ENCODE assay signal across 21 mouse cellular contexts in the genomic region with DNA sequence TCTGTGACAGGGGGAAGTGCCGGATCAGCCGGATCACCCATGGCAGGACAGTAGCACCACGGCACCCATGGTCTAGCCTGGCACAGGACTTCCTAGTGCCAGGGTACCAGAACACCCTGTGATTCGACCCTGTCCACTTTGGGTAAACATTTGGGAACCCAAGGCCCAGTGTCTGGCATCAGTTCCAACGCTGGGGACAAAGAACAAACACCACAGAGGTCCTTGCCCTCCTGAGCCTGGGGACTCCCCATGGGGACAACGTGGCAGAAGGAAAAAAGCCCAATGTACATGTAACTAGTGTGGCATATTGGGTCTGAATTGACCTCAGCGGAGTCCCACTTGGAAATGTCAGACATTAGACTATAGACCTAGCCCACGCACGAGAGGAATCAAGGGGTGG. TPM values are rescaled to one million over a fixed set of nuclear protein-coding genes. Genes with fewer than 3 reads are reported as not detected.
A peak's percentile ranks its signal among the peaks of the same experiment; 100 is the strongest.
DNase-seq lines count a peak whose midpoint lies in the region; ATAC-seq and TF ChIP-seq lines count a peak whose summit lies in the region.
"Had no signal": no experiment of that assay in that cellular context is flagged by ENCODE, and none has a peak within 500 bp of the region (broad histone marks: within the 10 kb centered on the region; RNA-seq: fewer than 3 reads in every experiment).

No protein-coding gene starts in this region.

- 77% methylated on average over 9 of the region's 9 CpGs for WGBS in heart, adult 2 months
- WGBS in kidney, adult 2 months = 75% methylated on average over 9 of the region's 9 CpGs
- WGBS in midbrain, embryonic 10.5 days = 85% methylated on average over 9 of the region's 9 CpGs
- 86% methylated on average over 9 of the region's 9 CpGs for WGBS in midbrain, embryonic 14.5 days
- 91% methylated on average over 9 of the region's 9 CpGs for WGBS in thymus, adult 2 months

- no peaks in the 10 kb centered on the region for H3K9me3 ChIP-seq in midbrain, embryonic 10.5 days (replicated peaks)
- H3K9me3 ChIP-seq in midbrain, embryonic 14.5 days (ENCODE audit: control insufficient read depth, low read length) = no peaks in the 10 kb centered on the region
- H3K9me3 ChIP-seq: G1E; hindbrain, embryonic 15.5 days; intestine, embryonic 15.5 days; midbrain, embryonic 15.5 days had no signal

- DNase-seq in heart, adult 2 months = no peak
- no peak for DNase-seq in heart, adult 8-10 months (ENCODE audit: low spot score)
- no peak for DNase-seq in kidney, adult 2 months
- no peak for DNase-seq in kidney, postnatal 14 days
- DNase-seq in midbrain, embryonic 10.5 days (ENCODE audit: low spot score) = no peak
- DNase-seq in midbrain, embryonic 14.5 days = no peak
- DNase-seq in thymus, adult 2 months = no peak
- DNase-seq: adrenal gland, postnatal 10 days; cerebellum, adult 18-20 months; cerebellum, postnatal 36 days; lung, postnatal 10 days; spleen, adult 18-20 months; thymus, adult 18-20 months had no signal

- no peaks in the 10 kb centered on the region for H3K36me3 ChIP-seq in heart, adult 2 months (ENCODE audit: control insufficient read depth, insufficient read depth, low read length)
- no peaks in the 10 kb centered on the region for H3K36me3 ChIP-seq in kidney, adult 2 months (ENCODE audit: control insufficient read depth, insufficient read depth, low read length)
- H3K36me3 ChIP-seq in midbrain, embryonic 10.5 days = peaks cover 13% of the 10 kb centered on the region
- no peaks in the 10 kb centered on the region for H3K36me3 ChIP-seq in midbrain, embryonic 14.5 days (ENCODE audit: control insufficient read depth, insufficient read depth, low read length)
- no peaks in the 10 kb centered on the region for H3K36me3 ChIP-seq in thymus, adult 2 months (ENCODE audit: control insufficient read depth, insufficient read depth, low read length)
- H3K36me3 ChIP-seq: hindbrain, embryonic 15.5 days; intestine, embryonic 15.5 days; midbrain, embryonic 15.5 days had no signal

- TF ChIP-seq POLR2A in heart, adult 2 months (IDR thresholded peaks at IDR 0.05; ENCODE audit: insufficient read depth, low read depth, low read length) = no peak
- TF ChIP-seq POLR2A in kidney, adult 2 months (IDR thresholded peaks at IDR 0.05; ENCODE audit: low read depth, low read length) = no peak
- no peak for TF ChIP-seq POLR2A in thymus, adult 2 months (IDR thresholded peaks at IDR 0.05; ENCODE audit: control insufficient read depth, extremely low read depth, insufficient read depth, low read length, poor library complexity)

- H3K4me3 ChIP-seq in heart, adult 2 months = no peak overlapping the region
- H3K4me3 ChIP-seq in kidney, adult 2 months (ENCODE audit: insufficient read depth, low read depth, low read length) = no peak overlapping the region
- no peak overlapping the region for H3K4me3 ChIP-seq in midbrain, embryonic 10.5 days
- H3K4me3 ChIP-seq in midbrain, embryonic 14.5 days (replicated peaks; ENCODE audit: low read depth, low read length) = no peak overlapping the region
- H3K4me3 ChIP-seq in thymus, adult 2 months (ENCODE audit: control insufficient read depth, insufficient read depth, low read length) = no peak overlapping the region
- H3K4me3 ChIP-seq: hindbrain, embryonic 15.5 days; intestine, embryonic 15.5 days; midbrain, embryonic 15.5 days; myocyte had no signal

- no peaks in the 10 kb centered on the region for H3K27me3 ChIP-seq in heart, adult 2 months (ENCODE audit: control insufficient read depth, insufficient read depth, low read length)
- H3K27me3 ChIP-seq in kidney, adult 2 months (replicated peaks; ENCODE audit: control insufficient read depth, insufficient read depth, low read length) = no peaks in the 10 kb centered on the region
- no peaks in the 10 kb centered on the region for H3K27me3 ChIP-seq in midbrain, embryonic 10.5 days (ENCODE audit: low read depth, poor library complexity, severe bottlenecking)
- H3K27me3 ChIP-seq in midbrain, embryonic 14.5 days (ENCODE audit: control insufficient read depth, insufficient read depth, low read length) = no peaks in the 10 kb centered on the region
- H3K27me3 ChIP-seq in thymus, adult 2 months (ENCODE audit: control insufficient read depth, insufficient read depth, low read length) = no peaks in the 10 kb centered on the region
- H3K27me3 ChIP-seq: hindbrain, embryonic 15.5 days; intestine, embryonic 15.5 days; midbrain, embryonic 15.5 days had no signal

- H3K9ac ChIP-seq in heart, adult 2 months (ENCODE audit: low read depth, low read length) = no peak overlapping the region
- H3K9ac ChIP-seq in midbrain, embryonic 14.5 days (replicated peaks; ENCODE audit: low read length) = no peak overlapping the region
- H3K9ac ChIP-seq: hindbrain, embryonic 15.5 days; intestine, embryonic 15.5 days; liver, embryonic 14.5 days; midbrain, embryonic 15.5 days had no signal

- TF ChIP-seq CTCF in heart, adult 2 months (IDR thresholded peaks at IDR 0.05) = no peak
- TF ChIP-seq CTCF in kidney, adult 2 months (conservative IDR thresholded peaks at IDR 0.05; ENCODE audit: insufficient read depth, insufficient read length, low read depth, low read length) = no peak
- TF ChIP-seq CTCF in thymus, adult 2 months (IDR thresholded peaks at IDR 0.05; ENCODE audit: borderline replicate concordance, control insufficient read depth, extremely low read depth, insufficient read depth, low read length, poor library complexity) = no peak

- no peak for TF ChIP-seq EP300 in heart, adult 2 months (IDR thresholded peaks at IDR 0.05; ENCODE audit: insufficient read depth, low read depth, low read length)

- peaks cover 32% of the 10 kb centered on the region for H3K4me1 ChIP-seq in heart, adult 2 months (ENCODE audit: control insufficient read depth, insufficient read depth, low read length)
- peaks cover 6% of the 10 kb centered on the region; the same call in 1 of the 2 replicates for H3K4me1 ChIP-seq in kidney, adult 2 months (ENCODE audit: control insufficient read depth, insufficient read depth, low read length)
- peaks cover 30% of the 10 kb centered on the region for H3K4me1 ChIP-seq in midbrain, embryonic 10.5 days
- H3K4me1 ChIP-seq in midbrain, embryonic 14.5 days (ENCODE audit: control insufficient read depth, insufficient read depth, low read length) = no peaks in the 10 kb centered on the region
- H3K4me1 ChIP-seq in thymus, adult 2 months (replicated peaks; ENCODE audit: control insufficient read depth, insufficient read depth, low read length) = no peaks in the 10 kb centered on the region

- peak overlapping the region; percentile 81 for H3K27ac ChIP-seq in heart, adult 2 months
- 0 out of 2 replicates have a peak overlapping the region, but pooled peaks have one; percentile 2 for H3K27ac ChIP-seq in kidney, adult 2 months (ENCODE audit: insufficient read depth, low read depth, low read length)
- peak overlapping the region; percentile 49; the same call in 1 of the 2 replicates for H3K27ac ChIP-seq in midbrain, embryonic 10.5 days (replicated peaks)
- H3K27ac ChIP-seq in midbrain, embryonic 14.5 days (replicated peaks; ENCODE audit: low read depth, low read length) = no peak overlapping the region
- no peak overlapping the region for H3K27ac ChIP-seq in thymus, adult 2 months (ENCODE audit: control insufficient read depth, insufficient read depth, low read length)
- H3K27ac ChIP-seq: hindbrain, embryonic 15.5 days; intestine, embryonic 15.5 days; liver, embryonic 14.5 days; midbrain, embryonic 15.5 days had no signal

- no peak overlapping the region for H3K4me2 ChIP-seq in midbrain, embryonic 14.5 days (ENCODE audit: low read length)
- H3K4me2 ChIP-seq: hindbrain, embryonic 15.5 days; intestine, embryonic 15.5 days; midbrain, embryonic 15.5 days had no signal

- H3K79me2 ChIP-seq in heart, adult 2 months (replicated peaks; ENCODE audit: control insufficient read depth, insufficient read depth, low read length) = no peaks in the 10 kb centered on the region

- no peak for ATAC-seq in midbrain, embryonic 14.5 days (ENCODE audit: low FRiP score, low TSS enrichment)
- ATAC-seq in cerebellum, adult (ENCODE audit: insufficient number of reproducible peaks, low FRiP score, low TSS enrichment) = no peak
- ATAC-seq: activated CD4-positive, CD25-positive, alpha-beta regulatory T cell, adult 4 months; intestine, embryonic 15.5 days; midbrain, embryonic 15.5 days had no signal

- intact Hi-C loops in heart, adult 2 months (cut with DNase I) = no loop called here

RNA-seq across cellular contexts. Expression of a gene that starts 10.7 kb away (rescaled TPM):
- 10 to 100 TPM; 23.6 to 27.8 TPM for total RNA-seq in heart, adult 2 months (2021)
- 55.5 and 77.5 TPM in 2 replicates for polyA plus RNA-seq in heart, adult 2 months (2012; rRNA removed)
- 10 to 100 TPM; 21.8 to 27.3 (median 25.7) TPM for total RNA-seq in heart, adult 8-10 months (2022)
- 35.5 and 42.8 TPM in 2 replicates for polyA plus RNA-seq in kidney, adult 2 months (2012; rRNA removed)
- 48.1 and 52.3 TPM in 2 replicates for polyA plus RNA-seq in midbrain, embryonic 10.5 days (2016; fragmentation: Nextera tagmentation; extraction: Ambion mirVana)
- polyA plus RNA-seq in midbrain, embryonic 14.5 days (2014; fragmentation: Nextera tagmentation; extraction: Ambion mirVana) = 22.8 and 26.8 TPM in 2 replicates
- 75.3 and 80.7 TPM in 2 replicates for polyA plus RNA-seq in thymus, adult 2 months (2012; rRNA removed)

RNA-seq across cellular contexts. Expression of a gene that starts 58.9 kb away (rescaled TPM):
- under 1 TPM in 1 of 2 experiments, not detected in 1; 0.21 TPM for total RNA-seq in heart, adult 2 months (2021)
- 0.12 and 0.23 TPM in 2 replicates for polyA plus RNA-seq in heart, adult 2 months (2012; rRNA removed)
- not detected for total RNA-seq in heart, adult 8-10 months (2022)
- polyA plus RNA-seq in kidney, adult 2 months (2012; rRNA removed) = 0.33 and 0.58 TPM in 2 replicates
- polyA plus RNA-seq in midbrain, embryonic 10.5 days (2016; fragmentation: Nextera tagmentation; extraction: Ambion mirVana) = 0.56 and 0.57 TPM in 2 replicates
- polyA plus RNA-seq in midbrain, embryonic 14.5 days (2014; fragmentation: Nextera tagmentation; extraction: Ambion mirVana) = 0.42 and 0.58 TPM in 2 replicates
- 0.18 TPM in 1 of 2 replicates, not detected in the other for polyA plus RNA-seq in thymus, adult 2 months (2012; rRNA removed)
- total RNA-seq: G1E had no signal

RNA-seq across cellular contexts. Expression of a gene that starts 59.8 kb away (rescaled TPM):
- 1,000 to 10,000 TPM in 1 of 2 experiments, 100 to 1,000 TPM in 1; 894 to 1,473 TPM for total RNA-seq in heart, adult 2 months (2021)
- 664 and 1,033 TPM in 2 replicates for polyA plus RNA-seq in heart, adult 2 months (2012; rRNA removed)
- 1,000 to 10,000 TPM in 2 of 4 experiments, 100 to 1,000 TPM in 2; 839 to 1,234 (median 1,027) TPM for total RNA-seq in heart, adult 8-10 months (2022)
- 1,123 and 1,352 TPM in 2 replicates for polyA plus RNA-seq in kidney, adult 2 months (2012; rRNA removed)
- polyA plus RNA-seq in midbrain, embryonic 10.5 days (2016; fragmentation: Nextera tagmentation; extraction: Ambion mirVana) = 957 and 1,129 TPM in 2 replicates
- polyA plus RNA-seq in midbrain, embryonic 14.5 days (2014; fragmentation: Nextera tagmentation; extraction: Ambion mirVana) = 1,251 and 1,332 TPM in 2 replicates
- 585 and 598 TPM in 2 replicates for polyA plus RNA-seq in thymus, adult 2 months (2012; rRNA removed)

Comparison
In these comparisons a context has a peak if more than half of its experiments do, and no peak if none do; other contexts are left out.
1. H3K27ac ChIP-seq: peak in heart, adult 2 months (single experiment), kidney, adult 2 months (single experiment) and midbrain, embryonic 10.5 days (single experiment); none in midbrain, embryonic 14.5 days (single experiment) and thymus, adult 2 months (single experiment).